ENCODE assay signal across 13 mouse cellular contexts in the genomic region with DNA sequence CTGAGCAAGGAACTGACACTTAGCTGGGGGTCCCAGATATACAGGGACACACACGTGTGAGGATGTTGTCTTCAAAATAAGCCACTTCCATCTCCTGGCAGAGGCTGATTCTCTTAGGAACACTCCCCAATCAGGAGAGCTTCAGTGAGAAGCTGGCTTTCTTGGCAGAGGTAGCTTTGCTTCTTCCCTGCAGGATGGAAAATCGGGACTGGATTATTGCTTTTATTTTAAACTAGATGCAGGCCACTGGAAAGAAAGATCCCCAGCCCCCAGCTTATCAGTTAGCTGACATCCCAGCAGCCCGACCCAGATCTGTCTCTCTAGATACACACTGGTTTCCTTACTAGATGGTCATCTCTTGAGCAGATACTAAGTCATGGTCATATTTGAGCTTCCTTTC. TPM values are rescaled to one million over a fixed set of nuclear protein-coding genes. Genes with fewer than 3 reads are reported as not detected.
A peak's percentile ranks its signal among the peaks of the same experiment; 100 is the strongest.
DNase-seq lines count a peak whose midpoint lies in the region; TF ChIP-seq lines count a peak whose summit lies in the region.
"Had no signal": no experiment of that assay in that cellular context is flagged by ENCODE, and none has a peak within 500 bp of the region (broad histone marks: within the 10 kb centered on the region; RNA-seq: fewer than 3 reads in every experiment).

No protein-coding gene starts in this region.

- no peak for TF ChIP-seq CTCF in layer of hippocampus, adult 2 months (conservative IDR thresholded peaks at IDR 0.05)

- peak overlapping the region; percentile 13; the same call in 1 of the 2 replicates for H3K4me3 ChIP-seq in layer of hippocampus, adult 2 months
- H3K4me3 ChIP-seq: embryonic facial prominence, embryonic 13.5 days; forebrain, embryonic 15.5 days; hindbrain, embryonic 15.5 days; limb, embryonic 10.5 days; neural tube, embryonic 15.5 days had no signal

- peak in 1 of 2 experiments; percentile 18 for DNase-seq in layer of hippocampus, adult 2 months (ENCODE audit: low spot score in 2 of 2)
- no peak for DNase-seq in layer of hippocampus, adult 11-12 months (ENCODE audit: low spot score)
- peak; percentile 45 for DNase-seq in cerebellum, adult 9-10 months
- DNase-seq in cerebellum, postnatal 25 days = peak; percentile 37 to 45
- DNase-seq in retina, embryonic 14.5 days (ENCODE audit: low spot score) = peak; percentile 55
- DNase-seq in embryo, embryonic 10 days (ENCODE audit: low spot score) = no peak
- no peak for DNase-seq in kidney, postnatal 25 days

- no peak overlapping the region for H3K27ac ChIP-seq in layer of hippocampus, adult 2 months
- H3K27ac ChIP-seq: embryonic facial prominence, embryonic 13.5 days; forebrain, embryonic 15.5 days; hindbrain, embryonic 15.5 days; limb, embryonic 10.5 days; neural tube, embryonic 15.5 days had no signal

RNA-seq across cellular contexts. Expression of gene Cntn4, which starts 2.4 kb away (rescaled TPM):
- total RNA-seq in layer of hippocampus, adult 2 months (2021) = 10 to 100 TPM; 24.4 to 25.1 TPM
- total RNA-seq: CH12.LX had no signal

Comparison
In these comparisons a context has a peak if more than half of its experiments do, and no peak if none do; other contexts are left out.
1. DNase-seq: peak in cerebellum, adult 9-10 months (single experiment), cerebellum, postnatal 25 days (2 of 2) and retina, embryonic 14.5 days (single experiment); none in layer of hippocampus, adult 11-12 months (single experiment), embryo, embryonic 10 days (single experiment) and kidney, postnatal 25 days (0 of 2).